Mouse (Mus musculus) CD4-positive, CD25-positive, alpha-beta regulatory T cell, adult 2 months (primary cell): ENCODE data around the gene Pus10.

Source experiments
- DNase-seq: peaks from one replicate; pipeline ENCODE4 v3.0.0-alpha.2; 2012; ENCODE audit warnings: low read depth, low spot score

Gene Pus10

DNA sequence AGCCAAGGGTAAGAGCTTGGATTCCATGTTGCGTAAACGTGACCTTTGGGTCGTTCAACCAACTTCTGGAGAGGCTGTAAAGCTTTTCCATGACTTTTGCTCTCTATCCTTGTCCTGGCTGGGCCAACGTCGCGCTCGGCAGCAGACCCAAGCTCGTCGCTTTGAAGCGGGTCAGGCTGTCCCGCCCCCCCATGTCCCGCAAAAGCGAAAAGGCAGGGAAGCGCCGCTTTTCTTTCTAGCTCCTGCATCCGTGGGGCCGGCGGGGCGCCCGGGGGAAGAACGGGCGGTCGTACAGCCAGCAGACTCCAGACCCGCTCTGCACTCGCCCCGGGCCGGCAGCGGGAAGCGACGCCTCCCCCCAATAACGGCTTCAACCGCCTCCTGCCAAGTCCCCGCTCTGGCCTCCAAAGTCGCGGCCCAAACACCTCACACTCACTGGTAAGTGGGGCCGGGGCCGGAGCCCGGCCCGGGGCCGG is at the start of gene Pus10:
Gene Pus10 (plus strand): TSS at position 364 of the 476 bp plus-strand sequence.
- DNase-seq: no peak

DNA sequence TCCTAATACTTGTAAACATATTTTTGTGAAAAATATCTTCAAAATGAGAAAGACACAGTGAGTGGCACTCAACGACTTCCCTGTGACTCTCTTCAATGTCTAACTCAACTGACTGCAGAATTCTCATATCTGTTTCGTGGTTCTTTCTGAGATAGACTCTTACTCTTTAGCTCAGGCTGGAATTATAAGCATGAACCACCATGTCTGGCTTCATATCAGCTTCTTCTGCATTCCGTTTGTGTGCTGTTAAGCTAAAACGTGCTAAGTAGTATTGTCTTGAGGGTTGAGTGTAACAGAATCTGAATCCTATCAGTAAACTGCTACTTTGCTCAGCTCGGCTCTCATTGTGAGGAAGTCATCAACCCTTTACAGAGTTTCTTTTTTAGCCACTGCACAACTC is 46.5 kb upstream of the Pus10 start:
- DNase-seq: no peak

DNA sequence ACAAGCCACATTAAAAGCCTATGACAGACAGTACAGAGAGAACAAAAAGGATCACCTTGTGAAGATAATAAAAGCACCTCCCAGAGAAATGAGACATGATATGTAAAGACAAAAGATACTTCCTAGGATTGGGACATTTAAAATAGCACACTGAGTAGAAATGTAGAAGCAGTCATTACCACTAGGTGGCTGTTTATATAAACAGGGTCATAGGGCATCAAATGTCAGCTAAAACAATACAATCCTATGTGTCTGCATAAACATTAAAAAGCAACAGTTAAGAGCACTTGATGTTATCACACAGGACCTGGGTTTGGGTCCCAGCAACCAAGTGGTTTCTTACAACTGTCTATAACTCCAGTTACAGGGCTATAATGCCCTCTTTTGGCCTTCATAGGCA is 34.8 kb upstream of the Pus10 start:
- peak; percentile 18 for DNase-seq

DNA sequence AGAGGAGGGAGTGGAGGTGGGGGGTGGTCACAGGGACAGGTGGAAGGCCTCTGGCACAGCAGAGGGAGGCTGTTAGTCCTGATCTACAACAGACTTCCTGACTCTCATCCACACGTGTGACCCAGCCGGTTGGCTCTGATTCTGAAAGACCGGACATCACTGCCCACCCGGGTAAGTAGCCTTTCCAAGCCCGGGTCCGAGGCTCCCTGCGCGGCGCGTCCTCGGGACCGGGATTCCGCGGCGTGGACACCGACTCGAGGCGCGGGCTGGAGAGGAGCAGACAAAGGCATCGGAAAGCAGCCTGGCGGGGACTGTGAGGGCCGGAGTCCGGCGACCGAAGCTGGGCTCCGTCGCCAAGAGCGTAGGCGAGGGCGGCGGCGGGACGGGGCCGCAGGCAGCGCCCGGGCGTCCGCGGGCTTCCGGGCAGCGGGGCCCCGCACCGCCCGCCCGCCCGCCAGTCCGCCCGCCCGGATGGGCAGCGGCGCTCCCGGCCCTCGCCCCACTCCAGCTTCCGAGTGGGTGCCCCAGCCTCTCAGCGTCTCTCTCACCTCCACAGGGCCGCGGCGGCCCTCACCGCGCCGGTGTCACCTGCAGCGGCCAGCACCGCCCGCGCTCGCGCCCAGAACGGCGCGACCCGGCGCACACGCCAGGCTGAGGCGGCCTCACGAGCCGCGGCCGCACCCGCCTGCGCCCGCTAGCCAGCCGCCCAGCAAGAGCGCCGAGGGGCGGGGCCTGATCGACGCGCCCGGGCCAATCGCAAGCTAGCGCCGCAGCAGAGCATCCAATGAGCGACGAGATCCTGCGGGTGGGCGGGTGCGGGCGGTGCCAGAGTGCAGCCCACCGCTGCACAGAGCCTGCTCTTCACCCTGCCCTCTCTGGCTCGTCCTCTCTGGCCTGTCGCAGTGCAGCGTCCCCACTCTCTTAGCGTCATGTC is 32.3 kb upstream of the Pus10 start, which contains the start of gene 0610010F05Rik:
Gene 0610010F05Rik (minus strand): TSS at position 695 of the 934 bp plus-strand sequence.
- DNase-seq: peak; percentile 94

DNA sequence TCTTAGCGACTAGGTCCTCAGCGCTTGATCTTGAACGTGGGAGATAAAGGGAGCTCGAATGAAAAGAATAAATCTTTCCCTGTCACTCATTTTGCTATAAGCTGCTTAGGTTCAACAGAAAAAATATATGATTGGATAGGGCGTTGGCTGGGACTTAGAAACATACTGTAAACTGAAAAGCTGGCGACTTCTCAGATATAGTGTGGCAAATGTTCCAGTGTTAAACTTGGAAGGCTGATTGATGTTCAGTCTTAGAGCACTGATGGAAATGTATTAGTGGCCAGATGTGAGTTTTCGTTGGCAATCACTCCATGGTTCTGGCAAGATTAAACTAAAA is 31.6 kb upstream of the Pus10 start:
- no peak for DNase-seq

DNA sequence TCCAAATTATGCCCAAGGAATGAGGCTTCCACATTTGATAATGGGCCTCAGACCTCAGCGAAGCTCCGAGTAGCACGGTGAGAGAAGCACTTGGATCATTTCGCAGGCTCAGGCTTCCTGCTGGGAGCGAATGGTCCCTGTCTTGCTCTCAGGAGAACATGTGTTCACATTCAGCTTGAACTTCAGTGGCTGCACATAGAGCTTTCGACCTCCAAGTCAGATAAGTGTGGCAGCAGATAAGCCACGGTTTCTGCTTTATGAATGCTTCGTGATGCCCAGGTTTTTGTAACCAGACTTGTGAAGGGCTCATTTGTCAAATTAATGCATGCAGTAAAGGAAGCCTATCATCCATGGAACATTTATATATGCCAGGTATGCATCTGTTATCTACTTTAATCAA is 30.9 kb upstream of the Pus10 start:
- peak; percentile 1 for DNase-seq

DNA sequence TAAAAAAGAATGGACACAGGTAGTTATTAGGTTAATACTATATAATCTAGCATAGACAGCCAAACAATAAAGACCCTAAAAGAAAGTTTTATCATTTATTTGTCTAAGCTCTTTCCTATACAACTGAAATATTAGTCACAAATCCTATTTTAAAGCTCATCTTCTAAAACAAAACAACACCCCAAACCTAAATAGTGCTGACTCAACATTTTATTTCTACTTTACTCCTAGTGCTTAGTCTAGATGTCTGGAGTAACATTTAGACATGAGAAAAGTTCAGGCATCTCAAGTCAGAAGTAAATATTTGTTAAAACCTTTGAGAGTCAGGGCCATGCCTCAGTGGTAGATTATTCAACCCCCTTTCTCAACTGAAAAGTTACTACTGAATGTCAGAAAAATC is 18.0 kb upstream of the Pus10 start:
- no peak for DNase-seq

DNA sequence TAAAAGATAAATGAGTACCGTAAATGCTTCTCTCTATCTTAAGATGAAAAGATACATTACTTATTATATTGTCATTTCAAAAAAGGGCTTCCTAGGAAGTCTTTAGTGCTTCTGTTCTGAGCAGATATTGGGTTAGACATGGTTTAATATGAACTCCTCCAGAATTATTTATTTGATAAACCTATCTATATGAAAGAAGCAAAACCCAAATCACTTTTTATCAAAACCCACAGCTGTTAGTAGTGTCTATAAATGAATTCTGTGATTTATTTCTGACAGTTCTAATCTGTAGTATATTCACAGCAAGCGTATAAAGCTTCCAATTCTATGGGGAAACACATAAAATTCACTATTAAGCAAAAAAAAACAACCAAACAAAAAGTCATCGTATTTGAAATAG is 17.6 kb upstream of the Pus10 start:
- no peak for DNase-seq

DNA sequence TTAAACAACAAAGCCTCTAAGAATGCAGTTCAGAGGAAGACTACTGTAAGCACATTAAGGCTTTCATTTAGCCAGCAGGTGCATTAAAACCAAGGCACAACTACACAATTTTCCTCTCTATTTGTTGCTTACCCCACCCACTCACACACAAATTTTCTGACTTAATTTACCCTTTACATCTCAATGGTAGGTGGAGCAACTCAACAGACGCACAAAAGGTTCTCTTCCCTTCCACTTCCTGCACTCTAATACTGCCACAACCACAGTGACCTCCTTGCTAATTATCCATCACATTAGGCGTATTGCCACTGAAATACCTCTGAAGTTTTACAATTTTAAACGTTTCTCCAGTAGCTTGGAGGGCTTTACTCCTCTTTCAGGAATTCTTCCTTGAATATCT is 11.8 kb upstream of the Pus10 start:
- DNase-seq: no peak

DNA sequence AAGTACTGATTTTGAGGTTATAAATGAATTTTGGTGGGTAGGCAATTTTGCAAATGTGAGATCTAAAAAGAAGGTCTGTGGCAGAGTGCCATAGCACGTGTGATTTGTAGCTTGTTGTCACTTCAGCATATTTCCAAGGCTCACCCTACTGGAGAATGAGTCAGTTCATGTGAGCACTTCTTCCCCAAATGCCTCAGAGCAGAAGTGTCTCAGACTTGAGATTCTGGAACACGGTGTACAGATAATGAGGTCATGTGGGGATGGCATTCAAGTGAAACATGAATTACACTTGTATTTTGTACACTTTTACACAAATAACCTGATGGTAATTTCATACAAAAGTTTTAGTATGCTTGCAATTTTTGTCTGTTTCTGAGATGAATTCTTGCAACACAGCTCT is 7.7 kb upstream of the Pus10 start:
- no peak for DNase-seq

DNA sequence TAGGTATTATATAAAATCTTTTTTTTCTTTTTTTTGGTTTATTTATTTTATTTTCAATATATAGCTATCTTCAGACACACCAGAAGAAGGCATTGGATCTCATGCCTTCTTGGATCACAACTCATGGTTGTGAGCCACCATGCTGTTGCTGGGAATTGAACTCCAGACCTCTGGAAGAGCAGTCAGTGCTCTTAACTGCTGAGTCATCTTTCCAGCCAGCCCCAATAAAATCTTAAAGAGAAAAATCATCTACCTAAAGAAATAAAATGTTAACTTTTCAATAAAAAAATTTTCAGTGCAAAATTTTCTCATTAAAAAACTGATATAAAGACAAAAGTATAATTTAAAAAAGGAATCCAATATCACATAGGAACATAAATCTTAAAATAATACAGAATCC is 1.2 kb upstream of the Pus10 start:
- DNase-seq: no peak

DNA sequence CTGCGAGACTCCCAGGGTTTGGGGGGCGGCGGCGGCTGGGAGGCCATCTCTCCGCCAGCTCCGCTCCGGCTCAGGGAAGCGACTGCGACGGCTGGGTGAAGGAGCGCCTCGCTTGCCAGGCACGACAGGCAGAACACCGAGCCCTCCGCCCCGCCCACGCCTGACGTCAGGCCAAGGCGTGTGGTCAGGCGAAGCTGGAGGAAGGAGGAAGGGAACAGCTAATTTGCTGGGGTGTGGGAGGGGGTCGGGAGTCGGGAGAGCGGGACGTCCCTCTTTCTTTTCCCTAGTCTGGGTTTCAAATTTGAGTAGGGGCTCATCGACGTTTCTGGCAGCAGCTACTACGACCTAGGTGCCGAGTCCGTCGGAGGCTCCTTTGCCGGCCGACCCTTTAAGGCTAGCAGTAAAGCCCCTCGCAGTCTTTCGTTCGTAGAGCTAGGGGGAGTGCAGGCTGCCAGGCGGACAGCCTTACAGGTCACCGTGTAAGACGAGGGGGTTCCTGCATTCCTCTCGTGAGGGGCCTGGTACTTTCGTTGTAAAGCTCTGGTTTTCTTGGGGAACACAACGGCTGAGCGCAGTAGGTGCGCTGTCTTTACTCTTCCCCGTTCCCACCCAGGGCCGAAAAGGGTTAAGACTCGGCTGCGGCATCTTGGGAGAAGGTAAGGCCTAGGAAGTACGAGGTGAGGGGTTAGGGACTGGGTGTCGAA is 476 bp downstream of the Pus10 start, which contains the start of gene Pex13:
Gene Pex13 (minus strand): TSS at position 162 of the 704 bp plus-strand sequence.
- peak; percentile 91 for DNase-seq

DNA sequence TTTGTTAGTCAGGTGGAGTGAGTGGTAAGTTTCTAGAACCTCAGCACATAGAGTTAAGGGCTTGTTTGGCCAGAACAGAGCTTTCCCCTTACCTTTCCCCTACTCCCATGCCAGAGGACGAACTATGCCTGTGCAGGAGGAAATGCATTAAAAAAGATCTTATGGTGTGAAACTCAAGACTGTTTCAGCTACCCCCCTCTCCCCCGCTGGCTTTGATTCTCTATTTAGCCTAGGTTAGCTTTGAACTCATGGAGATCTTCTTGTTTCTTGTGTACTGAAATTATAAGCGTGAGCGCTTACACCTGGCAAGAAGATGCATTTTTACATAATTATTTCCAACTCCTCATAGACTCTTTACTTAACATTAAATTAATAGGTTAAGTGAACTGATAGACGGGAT is 1.1 kb downstream of the Pus10 start:
- no peak for DNase-seq

DNA sequence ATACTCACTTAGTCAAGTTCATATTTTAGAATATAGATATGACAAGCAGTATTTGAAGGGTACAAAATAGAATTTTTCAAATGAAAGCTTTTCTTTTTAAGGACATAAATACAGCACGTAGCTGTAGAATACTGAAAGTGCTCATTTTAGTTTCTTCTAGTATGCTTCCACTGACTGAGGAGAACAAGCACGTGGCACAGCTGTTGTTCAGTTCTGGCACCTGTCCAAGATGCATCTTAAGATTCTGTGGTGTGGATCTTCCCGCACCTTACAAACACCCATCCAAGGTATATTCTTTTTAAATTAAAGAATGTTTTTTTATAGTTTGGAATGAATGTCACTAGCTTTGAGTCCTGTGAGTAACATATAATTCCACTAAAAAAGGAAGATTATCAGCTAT is 1.7 kb downstream of the Pus10 start:
- DNase-seq: peak; percentile 39

DNA sequence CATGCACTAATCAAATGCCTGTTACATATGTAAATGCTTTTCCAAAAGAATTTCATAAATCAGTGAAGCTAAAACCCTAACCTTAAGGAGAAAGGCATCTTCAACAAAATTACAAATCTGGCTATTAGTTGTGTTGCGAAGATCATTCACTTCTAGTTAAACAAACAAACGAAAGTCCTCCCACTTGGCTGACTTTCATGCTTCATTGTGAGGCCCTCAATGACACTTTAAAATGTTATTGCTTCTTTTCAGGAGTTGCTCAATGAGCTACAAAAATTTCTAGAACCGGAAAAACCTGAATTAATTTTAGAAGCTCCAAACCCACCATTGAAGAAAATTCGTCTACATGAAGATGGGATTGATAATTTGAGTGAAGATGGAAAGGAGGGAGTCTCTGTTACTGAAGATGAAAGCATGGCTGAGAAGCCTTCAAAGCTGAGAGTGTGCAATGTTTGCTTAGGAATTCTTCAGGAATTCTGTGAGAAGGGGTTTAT is 6.8 kb downstream of the Pus10 start:
- DNase-seq: no peak

DNA sequence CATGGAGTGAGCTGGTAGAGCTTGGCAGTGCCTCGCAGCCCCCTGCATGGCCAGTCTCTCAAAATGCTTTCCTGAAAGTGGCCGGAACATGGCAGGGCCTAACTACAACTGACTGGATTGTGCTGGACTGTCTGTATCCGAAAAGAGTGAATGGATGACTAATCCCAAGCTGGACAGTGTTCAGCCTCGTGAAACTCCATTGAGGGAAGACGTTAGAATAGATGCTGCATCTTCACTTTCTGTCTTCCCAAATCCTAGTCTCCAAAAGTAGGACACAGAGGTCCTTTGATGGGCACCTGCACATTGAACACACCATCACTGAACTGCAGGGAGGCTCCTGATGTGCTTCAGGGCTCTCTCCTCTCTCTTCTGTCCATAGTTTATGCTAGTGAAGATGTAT is 10.6 kb downstream of the Pus10 start:
- DNase-seq: no peak

DNA sequence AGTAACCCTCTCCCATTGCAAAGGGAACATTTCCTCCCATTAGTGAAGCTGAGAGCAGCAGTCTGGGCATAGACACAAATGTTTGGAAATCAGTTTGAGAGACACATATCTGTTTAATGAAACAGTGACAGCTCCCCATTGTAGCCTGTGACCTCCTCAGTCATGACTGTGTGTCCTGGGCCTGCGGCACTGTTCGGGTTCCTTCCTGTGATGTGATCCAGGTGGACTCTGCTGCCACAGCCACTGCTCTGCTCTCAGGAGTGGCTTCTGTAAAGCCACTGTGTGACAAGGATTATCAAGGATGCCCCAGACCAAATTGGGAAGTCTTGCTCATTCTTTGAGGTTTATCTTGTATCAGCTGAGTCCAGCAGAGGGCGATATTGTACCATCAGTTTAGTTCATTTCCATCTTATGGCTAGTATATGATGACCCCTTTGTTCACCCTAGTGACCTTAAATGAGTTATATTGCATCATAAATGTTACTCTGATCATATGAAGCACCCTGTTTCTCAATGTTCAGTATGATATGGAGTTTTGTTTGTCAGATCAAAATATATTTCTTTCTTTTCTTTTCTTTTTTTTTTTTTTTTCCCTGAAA is 13.7 kb downstream of the Pus10 start:
- DNase-seq: peak; percentile 87

DNA sequence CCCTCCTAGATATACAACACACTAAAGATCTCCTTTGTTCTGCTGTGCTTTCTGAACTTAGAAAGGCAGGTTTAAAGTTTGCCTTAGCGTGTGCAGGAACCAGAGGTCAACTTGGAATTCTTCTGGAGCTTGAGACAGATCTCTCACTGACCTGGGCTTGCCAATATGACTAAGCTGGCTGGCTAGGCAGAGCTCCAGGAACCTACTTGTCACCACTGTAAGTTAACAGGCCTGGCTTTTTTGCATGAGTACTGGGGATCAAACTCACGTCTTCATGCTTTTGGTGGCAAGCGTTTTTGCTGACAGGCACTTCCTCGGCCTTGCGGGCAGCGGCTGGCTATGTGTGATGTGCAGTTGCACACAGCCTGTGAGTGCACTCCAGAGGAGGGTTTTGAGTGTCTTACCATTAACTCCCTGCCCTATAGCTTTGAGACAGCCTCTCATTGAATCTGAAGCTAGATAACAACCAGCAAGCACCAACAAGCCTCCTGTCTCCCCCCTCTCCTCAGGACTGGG is 15.0 kb downstream of the Pus10 start:
- DNase-seq: no peak

DNA sequence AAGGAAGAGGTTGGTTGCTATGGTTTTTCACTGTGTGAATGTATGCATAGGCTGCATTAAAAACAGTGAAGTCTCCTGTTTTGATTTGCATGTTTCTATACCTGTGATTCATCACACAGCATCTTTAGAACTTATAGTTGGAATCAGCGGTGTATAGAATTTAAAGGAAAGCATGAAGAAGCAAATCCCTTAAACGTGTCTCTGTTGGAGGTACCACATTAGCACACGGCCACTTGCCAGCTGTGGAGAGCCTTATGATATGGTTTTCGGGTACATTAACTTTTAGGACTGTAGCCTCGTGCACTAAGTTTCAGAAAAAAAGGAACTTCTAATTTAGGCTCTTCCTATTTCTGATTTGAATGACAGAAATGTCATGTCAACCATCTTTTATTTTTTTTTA is 17.1 kb downstream of the Pus10 start:
- DNase-seq: no peak

DNA sequence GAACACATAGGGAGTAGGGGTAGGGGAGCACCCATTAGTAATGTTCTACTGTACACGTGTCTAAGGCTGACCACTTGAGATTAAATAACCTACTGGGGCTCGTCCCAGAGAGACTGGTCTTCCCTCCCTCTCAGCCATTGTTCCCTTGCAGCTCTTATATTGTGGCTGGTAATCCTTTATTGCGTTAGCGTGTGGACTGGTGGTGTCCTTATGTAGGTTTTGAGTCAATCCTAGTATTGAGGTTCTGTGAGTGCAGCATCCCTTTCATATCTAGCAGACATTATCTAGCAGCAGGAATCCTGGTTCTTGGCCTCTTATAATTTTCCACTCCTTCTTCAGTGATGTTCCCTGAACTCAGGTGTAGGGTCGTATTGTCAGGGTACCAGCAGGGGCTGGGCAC is 21.2 kb downstream of the Pus10 start:
- no peak for DNase-seq

DNA sequence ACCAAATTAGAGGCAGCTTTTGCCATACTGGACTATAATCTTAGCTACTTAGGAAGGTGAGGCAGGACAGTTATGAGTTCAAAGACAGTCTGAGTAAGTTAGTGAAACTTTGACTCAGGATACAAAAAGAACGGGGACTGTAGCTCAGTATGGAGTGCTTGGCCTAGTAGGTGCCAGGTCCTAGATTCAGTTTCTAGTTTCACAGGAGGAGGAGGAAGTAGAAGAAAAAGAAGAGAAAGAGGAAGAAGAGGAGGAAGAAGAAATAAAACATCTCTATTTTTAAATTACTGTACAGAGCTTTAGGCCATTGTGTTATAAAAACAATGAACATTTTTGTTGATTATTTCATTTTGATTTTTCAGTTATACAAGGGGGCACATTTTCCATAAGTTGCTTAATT is 22.6 kb downstream of the Pus10 start:
- DNase-seq: no peak

DNA sequence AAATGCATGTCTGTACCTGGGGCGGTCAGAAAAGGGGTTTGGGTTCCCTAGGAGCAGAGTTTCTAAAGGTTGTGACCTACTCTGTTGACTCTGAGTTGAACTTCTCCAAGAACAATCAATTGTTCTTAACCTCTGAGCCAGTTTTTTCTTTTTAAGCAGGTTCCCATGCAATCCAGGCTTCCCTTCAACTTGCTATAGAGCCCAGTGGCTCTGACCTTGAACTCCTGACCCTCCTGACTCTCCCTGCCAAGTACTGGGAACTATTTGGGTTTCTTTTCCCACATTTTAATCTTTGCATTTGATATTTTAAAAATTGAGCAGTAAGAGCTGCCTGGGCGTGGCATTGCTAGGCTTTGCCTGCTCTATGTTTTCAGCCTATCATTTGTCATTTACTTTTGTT is 27.8 kb downstream of the Pus10 start:
- no peak for DNase-seq
